Mouse (Mus musculus): ENCODE data around the gene Ltbp1.

The Ltbp1 gene

GRCm38 (mm10) chr17:75005685-75006680, 615 bp downstream of the Ltbp1 start:
- peak; percentile 60 for DNase-seq (ENCODE audit: low spot score)

GRCm38 (mm10) chr17:75010955-75011354, 5.6 kb downstream of the Ltbp1 start:
- no peak for DNase-seq (ENCODE audit: low spot score)

GRCm38 (mm10) chr17:75013211-75013610, 7.8 kb downstream of the Ltbp1 start:
- DNase-seq (ENCODE audit: low spot score) = peak; percentile 3

DNA sequence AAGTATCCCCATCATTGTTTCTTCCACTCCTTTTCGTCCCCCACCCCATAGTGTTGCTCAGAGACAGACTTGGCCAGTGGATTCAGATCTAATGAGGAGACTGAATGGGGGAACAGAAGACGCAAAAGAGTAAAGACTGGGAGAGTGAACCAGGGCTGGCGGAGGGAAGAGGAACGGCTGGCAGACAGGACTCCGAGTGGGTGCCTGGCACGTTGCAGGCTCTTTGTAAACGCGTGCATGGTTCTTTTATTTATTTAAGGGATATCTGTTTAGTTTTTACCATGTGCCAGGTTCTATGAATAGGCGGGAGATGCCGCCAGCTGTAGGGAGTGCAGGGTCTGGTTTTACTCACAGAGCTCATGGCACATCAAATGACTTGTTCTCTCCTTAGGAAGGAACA, 8.5 kb downstream of the Ltbp1 start:
- peak; percentile 56 for DNase-seq (ENCODE audit: low spot score)

DNA sequence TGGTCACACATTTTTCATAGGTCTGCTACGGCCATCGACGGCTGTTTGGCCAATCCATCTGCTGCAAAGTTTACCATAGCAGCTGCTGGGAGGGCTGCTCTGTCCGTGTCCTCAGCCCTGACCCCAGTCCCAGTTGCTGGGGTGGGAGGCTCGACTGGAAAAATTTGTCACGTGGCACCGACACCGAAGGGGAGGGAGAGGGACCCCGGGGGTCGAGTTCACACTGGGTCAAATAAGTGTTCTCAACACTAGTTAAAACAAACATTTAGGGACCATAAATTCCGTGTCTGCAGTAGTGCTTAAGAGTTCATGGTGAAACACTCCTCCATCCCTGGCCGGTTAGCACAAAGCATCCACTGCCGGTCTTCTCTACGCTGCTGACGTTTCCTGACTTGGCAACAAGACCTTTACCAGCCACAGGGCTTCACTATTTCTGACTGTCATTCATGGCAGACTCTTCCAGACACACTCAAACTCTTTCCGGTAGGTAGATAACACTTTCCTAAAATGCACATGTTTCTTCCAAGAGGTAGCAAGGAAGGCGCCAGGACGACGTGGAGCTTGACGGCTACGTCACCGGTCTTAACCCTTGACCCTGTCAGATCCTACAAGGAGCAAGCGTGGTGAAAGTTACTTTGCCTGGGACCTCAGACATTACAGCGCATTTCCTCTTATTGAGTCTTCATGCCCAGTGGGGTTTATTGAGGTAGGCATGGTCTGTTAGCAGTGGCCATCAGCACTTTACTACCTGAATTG, 9.4 kb downstream of the Ltbp1 start:
- DNase-seq (ENCODE audit: low spot score) = peak; percentile 62

- DNase-seq (ENCODE audit: low spot score) = no peak
These were observed 10.2 kb downstream of the Ltbp1 start for GRCm38 (mm10) chr17:75015546-75015945.

DNA sequence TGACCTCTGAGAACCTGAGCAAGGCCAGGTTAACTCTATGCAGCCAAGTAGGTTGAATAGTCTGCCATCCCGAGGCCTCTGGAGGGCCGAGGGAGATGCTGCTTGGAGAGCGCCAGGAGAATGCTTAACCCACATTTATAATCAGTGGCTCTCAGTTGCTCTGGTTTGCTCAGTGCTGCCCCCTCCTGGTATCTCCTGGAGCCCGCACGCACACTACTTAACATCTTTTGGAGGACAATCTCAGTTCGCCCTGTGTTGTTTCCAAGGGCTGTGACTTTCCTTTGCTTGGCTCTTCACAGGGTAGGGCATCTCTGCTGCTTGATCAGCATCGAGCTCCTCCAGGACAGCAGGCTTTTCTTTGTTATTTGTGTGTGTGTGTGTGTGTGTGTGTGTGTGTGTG, 12.1 kb downstream of the Ltbp1 start:
- DNase-seq (ENCODE audit: low spot score) = no peak

DNA sequence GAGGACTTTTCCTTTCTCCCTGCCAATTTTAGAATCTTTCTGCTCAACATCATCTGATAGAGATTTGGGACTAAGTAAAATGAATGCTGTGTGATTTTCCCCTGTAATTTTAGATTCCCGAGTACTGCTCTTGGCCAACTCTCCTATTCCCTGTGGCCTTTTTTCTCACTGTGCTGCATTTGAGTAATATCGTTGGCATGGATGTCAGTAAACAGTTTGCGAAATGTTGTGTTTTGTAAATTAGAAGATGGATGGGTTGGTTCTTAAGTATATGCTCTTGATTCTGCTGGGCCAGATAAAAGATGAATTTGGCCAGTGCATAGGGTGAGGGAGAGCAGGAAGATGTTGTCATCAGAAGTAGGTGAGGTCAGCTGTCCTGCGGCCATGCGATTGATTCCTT, 12.8 kb downstream of the Ltbp1 start:
- DNase-seq (ENCODE audit: low spot score) = no peak

- DNase-seq (ENCODE audit: low spot score) = no peak
These were observed 14.7 kb downstream of the Ltbp1 start for GRCm38 (mm10) chr17:75020026-75020425.

DNA sequence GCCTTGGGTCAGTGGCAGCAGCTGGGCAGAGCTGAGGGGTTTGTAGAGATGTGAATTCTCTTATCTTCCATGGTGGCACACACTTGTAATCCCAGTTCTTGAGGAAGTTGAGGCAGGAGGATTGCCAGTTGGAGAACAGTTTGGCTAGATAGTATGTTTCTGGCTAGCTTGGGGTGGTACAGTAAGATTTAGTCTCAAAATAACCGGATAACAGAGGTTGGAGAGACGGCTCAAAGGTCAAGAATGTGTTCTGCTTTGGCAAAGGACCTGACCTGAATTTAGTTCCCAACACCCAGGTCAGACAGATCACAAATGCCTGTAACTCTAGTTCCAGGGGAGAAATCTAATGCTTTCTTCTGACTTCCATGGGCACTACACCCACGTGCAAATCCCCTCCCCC, 15.3 kb downstream of the Ltbp1 start:
- DNase-seq (ENCODE audit: low spot score) = no peak

- DNase-seq (ENCODE audit: low spot score) = no peak
These were observed 22.2 kb downstream of the Ltbp1 start for GRCm38 (mm10) chr17:75027358-75028131.

GRCm38 (mm10) chr17:75033356-75033755, 28.0 kb downstream of the Ltbp1 start:
- DNase-seq (ENCODE audit: low spot score) = no peak

GRCm38 (mm10) chr17:75033872-75034615, 28.7 kb downstream of the Ltbp1 start:
- no peak for DNase-seq (ENCODE audit: low spot score)

DNA sequence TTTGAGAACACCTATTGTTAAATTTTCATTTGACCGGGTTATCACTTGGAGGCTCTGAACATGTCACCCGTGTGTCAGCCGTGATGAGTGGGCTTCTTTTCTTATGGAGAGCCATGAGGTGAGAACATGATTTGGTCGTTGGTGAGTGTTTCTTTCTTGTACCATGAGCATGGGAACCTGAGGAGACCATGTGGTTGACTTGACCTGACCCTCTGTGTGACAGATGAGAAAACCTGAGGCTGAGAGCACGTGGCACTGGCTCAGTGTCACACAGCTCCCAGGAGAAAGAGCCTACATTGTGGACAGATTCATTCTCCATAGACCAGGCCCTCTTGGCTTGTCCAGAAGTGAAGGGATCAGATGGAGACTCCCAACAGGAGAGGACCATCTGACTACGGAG, 31.5 kb downstream of the Ltbp1 start:
- DNase-seq (ENCODE audit: low spot score) = no peak

DNA sequence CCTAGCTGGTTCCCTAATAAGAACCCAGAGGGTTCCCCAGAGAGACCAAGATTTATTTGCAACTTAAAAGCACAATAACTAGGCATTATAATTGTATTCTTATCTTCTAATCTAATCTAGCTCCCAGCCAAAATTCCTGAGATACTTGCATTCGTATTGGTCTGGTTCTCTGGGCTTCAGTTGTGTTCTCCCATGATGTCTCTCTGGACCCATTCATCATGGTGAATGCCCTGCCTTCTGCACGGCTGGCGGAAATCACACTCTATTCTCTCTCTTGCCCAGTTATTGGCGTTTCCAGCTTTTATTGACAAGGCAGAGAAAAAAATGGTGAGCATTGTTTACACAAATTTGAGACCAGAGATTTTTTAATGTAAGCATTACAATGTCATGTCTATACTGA, 33.6 kb downstream of the Ltbp1 start:
- DNase-seq (ENCODE audit: low spot score) = no peak

- no peak for DNase-seq (ENCODE audit: low spot score)
These were observed 44.1 kb downstream of the Ltbp1 start for GRCm38 (mm10) chr17:75049366-75049969.

DNA sequence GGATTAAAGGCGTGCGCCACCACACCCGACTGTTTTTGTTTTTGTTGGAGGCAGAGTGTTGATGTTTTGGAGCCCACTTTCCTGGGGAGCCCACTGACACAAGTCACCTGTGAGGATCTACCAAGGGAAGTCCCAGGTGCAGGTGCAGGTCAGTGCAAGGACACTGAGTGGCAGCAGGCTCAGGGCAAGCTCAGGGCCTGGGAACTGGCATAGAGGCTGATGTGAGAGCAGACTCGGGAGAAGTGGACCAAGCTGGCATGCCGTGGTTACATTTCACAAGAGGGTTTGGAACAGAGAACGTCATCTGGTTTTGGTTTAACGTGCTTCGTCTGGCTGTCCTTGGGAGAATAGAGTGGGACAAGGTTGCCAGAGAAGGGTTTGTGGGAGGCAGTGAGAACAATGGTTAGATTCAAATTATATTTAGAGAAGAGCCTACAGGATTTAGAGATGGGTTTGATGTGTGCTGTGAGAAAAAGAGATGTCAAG, 46.1 kb downstream of the Ltbp1 start:
- no peak for DNase-seq (ENCODE audit: low spot score)

DNA sequence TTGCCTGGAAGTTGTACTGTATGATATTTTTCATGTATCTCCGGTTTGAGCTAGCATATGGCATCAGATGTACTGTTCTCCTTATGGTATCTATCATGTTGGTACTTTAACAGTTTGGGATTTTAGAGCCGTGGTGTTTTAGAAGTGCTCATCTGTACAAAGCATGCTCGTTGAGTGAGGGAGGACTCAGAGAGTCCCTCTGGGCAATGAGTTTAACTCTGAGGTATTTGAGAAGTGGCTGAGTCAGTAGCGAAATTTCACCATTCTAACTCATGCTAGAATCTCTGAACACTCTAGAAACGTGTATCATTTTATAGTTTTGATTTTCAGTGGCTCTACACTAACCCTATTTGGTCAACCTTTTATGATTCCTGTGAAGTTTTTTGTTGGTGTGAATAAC, 49.9 kb downstream of the Ltbp1 start:
- no peak for DNase-seq (ENCODE audit: low spot score)

DNA sequence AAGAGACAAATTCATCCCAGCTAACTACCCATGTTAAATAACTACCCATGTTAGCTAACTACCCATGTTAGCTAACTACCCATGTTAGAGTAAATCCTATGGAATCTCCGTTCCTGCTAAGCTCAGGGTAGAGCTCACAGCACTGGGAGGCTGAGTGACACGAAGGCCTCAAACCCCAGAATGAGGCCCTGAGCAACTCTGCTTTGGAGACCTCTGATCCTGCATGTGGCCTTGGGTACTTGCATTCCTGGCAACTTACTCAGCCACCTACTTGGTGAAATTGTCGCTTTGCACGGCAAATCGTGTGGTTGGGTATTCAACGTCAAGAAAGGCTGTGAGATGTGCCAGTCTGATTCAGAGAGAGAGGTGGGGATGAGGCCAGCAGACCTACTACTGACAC, 50.6 kb downstream of the Ltbp1 start:
- no peak for DNase-seq (ENCODE audit: low spot score)

GRCm38 (mm10) chr17:75056631-75057030, 51.3 kb downstream of the Ltbp1 start:
- DNase-seq (ENCODE audit: low spot score) = no peak

- no peak for DNase-seq (ENCODE audit: low spot score)
These were observed 61.0 kb downstream of the Ltbp1 start for GRCm38 (mm10) chr17:75066340-75066739.

Data from yolk sac, embryonic 10.5 days (tissue).